Mouse (Mus musculus): Measurements from ENCODE around the gene Cad. TPM values are rescaled to one million over a fixed set of nuclear protein-coding genes. Genes with fewer than 3 reads are reported as not detected.

The Cad gene
- polyA plus RNA-seq, 1 experiment: 14.6 TPM

DNA sequence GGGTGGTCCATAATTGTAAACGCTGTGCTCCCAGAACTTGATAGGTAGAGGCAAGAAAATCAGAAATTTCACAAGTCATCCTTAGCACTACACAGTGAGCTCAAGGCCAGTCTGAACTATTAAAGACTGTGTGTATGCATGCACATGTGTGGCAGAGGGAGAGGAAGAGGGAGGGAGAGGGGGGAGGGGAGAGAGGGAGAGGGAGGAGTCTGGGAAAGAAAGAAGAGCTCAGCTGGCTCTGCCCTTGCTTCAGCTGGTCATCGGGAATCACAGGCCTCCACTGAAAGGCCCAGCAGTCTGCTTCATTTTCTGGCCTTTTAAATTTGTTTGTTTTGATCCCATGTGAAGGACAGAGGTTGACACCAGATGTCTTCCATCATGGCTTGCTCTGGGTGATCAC lies 68.9 kb downstream of the Cad start:
- TF ChIP-seq GATA1 (IDR thresholded peaks at IDR 0.05; ENCODE audit: low read length) (no peak), TAL1 (IDR thresholded peaks at IDR 0.05; ENCODE audit: low read length) (no peak)
- Histone ChIP-seq H3K9me3 (ENCODE audit: control insufficient read depth, low read length) (no peaks in the 10 kb centered on the region), H3K36me3 (ENCODE audit: control insufficient read depth) (no peaks in the 10 kb centered on the region), H3K27me3 (ENCODE audit: control insufficient read depth) (peaks cover 2% of the 10 kb centered on the region; the same call in 1 of the 2 replicates), H3K4me3 (replicated peaks) (no peak overlapping the region), H3K4me1 (ENCODE audit: control insufficient read depth) (no peaks in the 10 kb centered on the region)

DNA sequence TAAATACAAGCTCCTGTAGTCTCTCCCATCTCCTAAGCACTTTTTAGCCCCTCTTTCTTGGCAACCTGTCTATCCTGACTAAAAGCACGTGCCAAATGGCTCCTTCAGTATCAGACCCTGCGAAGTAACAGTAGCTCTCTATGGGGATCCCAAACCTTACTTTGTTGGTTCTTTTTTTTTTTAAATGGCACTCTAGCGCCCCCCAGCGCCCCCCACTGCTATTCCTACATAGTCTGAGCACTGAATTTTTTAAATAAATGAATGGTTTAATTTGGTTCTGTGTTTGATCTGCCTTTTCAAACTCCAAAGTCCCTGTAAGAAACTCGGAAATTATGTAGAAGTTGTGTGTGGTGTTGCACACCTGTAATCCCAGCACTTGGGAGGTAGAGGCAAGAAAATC lies 71.5 kb downstream of the Cad start:
- Histone ChIP-seq H3K36me3 (ENCODE audit: control insufficient read depth) (no peaks in the 10 kb centered on the region), H3K9me3 (ENCODE audit: control insufficient read depth, low read length) (no peaks in the 10 kb centered on the region), H3K4me3 (replicated peaks) (no peak overlapping the region), H3K27me3 (ENCODE audit: control insufficient read depth) (peaks cover 11% of the 10 kb centered on the region), H3K4me1 (ENCODE audit: control insufficient read depth) (no peaks in the 10 kb centered on the region)
- TF ChIP-seq TAL1 (IDR thresholded peaks at IDR 0.05; ENCODE audit: low read length) (no peak), GATA1 (IDR thresholded peaks at IDR 0.05; ENCODE audit: low read length) (no peak)

Other genes with a start within 250 kb of the Cad start
- gene Mapre3, start 240.1 kb upstream of the Cad start, polyA plus RNA-seq (2012): 0.09 TPM in 1 of 2 replicates, not detected in the other
- 0.90 and 1.2 TPM in 2 replicates for gene Tmem214, start 186.8 kb upstream of the Cad start, polyA plus RNA-seq (2012)
- 2.4 and 2.7 TPM in 2 replicates for gene Agbl5, start 166.1 kb upstream of the Cad start, polyA plus RNA-seq (2012)
- 27.7 and 30.6 TPM in 2 replicates for gene Ost4, start 147.0 kb upstream of the Cad start, polyA plus RNA-seq (2012)
- gene Emilin1, start 141.4 kb upstream of the Cad start, polyA plus RNA-seq (2012): 0.50 and 0.81 TPM in 2 replicates
- gene Khk, start 133.3 kb upstream of the Cad start, polyA plus RNA-seq (2012): 1.8 and 2.6 TPM in 2 replicates
- not detected in 2 replicates for gene Cgref1, start 109.2 kb upstream of the Cad start, polyA plus RNA-seq (2012)
- 4.6 and 5.1 TPM in 2 replicates for gene Preb, start 94.4 kb upstream of the Cad start, polyA plus RNA-seq (2012)
- gene Tcf23, start 86.1 kb upstream of the Cad start, polyA plus RNA-seq (2012): not detected in 2 replicates
- gene Atraid, start 6.5 kb upstream of the Cad start, polyA plus RNA-seq (2012): 0.81 and 1.6 TPM in 2 replicates
- 0.07 and 0.13 TPM in 2 replicates for gene Slc5a6, start 5.9 kb upstream of the Cad start, polyA plus RNA-seq (2012)
- gene Dnajc5g, start 51.5 kb downstream of the Cad start, polyA plus RNA-seq (2012): not detected in 2 replicates
- not detected in 2 replicates for gene Slc30a3, start 53.5 kb downstream of the Cad start, polyA plus RNA-seq (2012)
- gene Trim54, start 61.9 kb downstream of the Cad start, polyA plus RNA-seq (2012): not detected in 2 replicates
- not detected in 2 replicates for gene Ucn, start 84.0 kb downstream of the Cad start, polyA plus RNA-seq (2012)
- 0.14 and 0.38 TPM in 2 replicates for gene Mpv17, start 99.5 kb downstream of the Cad start, polyA plus RNA-seq (2012)
- 2.2 and 2.5 TPM in 2 replicates for gene Gm29609, start 125.1 kb downstream of the Cad start, polyA plus RNA-seq (2012)
- gene Gtf3c2, start 125.4 kb downstream of the Cad start, polyA plus RNA-seq (2012): 4.0 and 4.9 TPM in 2 replicates
- gene Snx17, start 138.4 kb downstream of the Cad start, polyA plus RNA-seq (2012): 2.7 and 2.9 TPM in 2 replicates
- 32.5 and 34.0 TPM in 2 replicates for gene Eif2b4, start 138.7 kb downstream of the Cad start, polyA plus RNA-seq (2012)
- gene Zfp513, start 147.5 kb downstream of the Cad start, polyA plus RNA-seq (2012): 2.5 TPM in 2 replicates
- gene Ppm1g, start 165.9 kb downstream of the Cad start, polyA plus RNA-seq (2012): 31.4 and 40.0 TPM in 2 replicates
- gene Nrbp1, start 186.1 kb downstream of the Cad start, polyA plus RNA-seq (2012): 2.3 and 2.6 TPM in 2 replicates
- gene Gm9970, start 186.5 kb downstream of the Cad start, polyA plus RNA-seq (2012): not detected in 2 replicates
- 0.06 and 0.14 TPM in 2 replicates for gene Krtcap3, start 196.9 kb downstream of the Cad start, polyA plus RNA-seq (2012)
- 0.30 and 0.43 TPM in 2 replicates for gene Ift172, start 236.3 kb downstream of the Cad start, polyA plus RNA-seq (2012)
- 0.17 TPM in 1 of 2 replicates, not detected in the other for gene Fndc4, start 241.3 kb downstream of the Cad start, polyA plus RNA-seq (2012)
- not detected in 2 replicates for gene Gckr, start 242.7 kb downstream of the Cad start, polyA plus RNA-seq (2012)